Mouse (Mus musculus) MEL (cell line): Measurements from ENCODE around the gene Nek8. TPM values are rescaled to one million over a fixed set of nuclear protein-coding genes. Genes with fewer than 3 reads are reported as not detected.

ENCODE experiments used
- DNase-seq: peaks from one replicate; pipeline ENCODE4 v3.0.0; 2011; ENCODE audit warnings: low read depth, low spot score
- H3K27ac ChIP-seq: 2 replicates; pipeline ENCODE4 v1.5.1; 2012; ENCODE audit warnings: low read depth, mild to moderate bottlenecking, control low read depth, low read length, moderate library complexity; ENCODE audit not compliant: control insufficient read depth
- H3K27me3 ChIP-seq, 2 experiments: fragments of 150-350 bp in 1 of 2; sonication (generic) in 1 of 2; 2 replicates each; pipeline ENCODE4 v1.6.1; 2012; ENCODE audit warnings: low read length in 2 of 2, mild to moderate bottlenecking in 2 of 2, improper control_type of control experiment in 1 of 2, moderate library complexity in 1 of 2; ENCODE audit not compliant: insufficient read depth in 2 of 2, control insufficient read depth in 1 of 2
- H3K36me3 ChIP-seq, 2 experiments: 2 replicates each; pipeline ENCODE4 v1.6.1; 2012 to 2014; ENCODE audit warnings: low read length in 2 of 2, improper control_type of control experiment in 1 of 2, inconsistent platforms in 1 of 2, mild to moderate bottlenecking in 1 of 2; ENCODE audit not compliant: insufficient read depth in 2 of 2, control insufficient read depth in 1 of 2
- H3K4me1 ChIP-seq, 2 experiments: fragments of 150-350 bp in 1 of 2; sonication (generic) in 1 of 2; 2 replicates each; pipeline ENCODE4 v1.6.1; 2012; ENCODE audit warnings: low read length in 2 of 2, improper control_type of control experiment in 1 of 2, mild to moderate bottlenecking in 1 of 2; ENCODE audit not compliant: insufficient read depth in 2 of 2, control insufficient read depth in 1 of 2
- H3K4me3 ChIP-seq, 2 experiments: fragments of 150-350 bp in 1 of 2; sonication (generic) in 1 of 2; 2 replicates each; pipeline ENCODE4 v1.5.1; 2012; ENCODE audit warnings: low read depth in 2 of 2, low read length in 2 of 2, mild to moderate bottlenecking in 2 of 2, moderate library complexity in 2 of 2, control low read depth in 1 of 2, improper control_type of control experiment in 1 of 2; ENCODE audit not compliant: control insufficient read depth in 1 of 2, insufficient read depth in 1 of 2
- H3K79me2 ChIP-seq: 2 replicates; pipeline ENCODE4 v1.6.1; 2012; ENCODE audit warnings: mild to moderate bottlenecking, low read length, moderate library complexity; ENCODE audit not compliant: control insufficient read depth, poor library complexity, insufficient read depth
- H3K9ac ChIP-seq: 2 replicates; pipeline ENCODE4 v1.6.1; 2012; ENCODE audit warnings: low read depth, mild to moderate bottlenecking, control low read depth, low read length, moderate library complexity; ENCODE audit not compliant: control insufficient read depth, poor library complexity, severe bottlenecking
- H3K9me3 ChIP-seq: fragments of 150-350 bp; sonication (generic); replicated peaks from 2 replicates; pipeline ENCODE4 v1.6.1; 2012; ENCODE audit warnings: mild to moderate bottlenecking, low read length, improper control_type of control experiment, moderate library complexity; ENCODE audit not compliant: insufficient read depth
- BHLHE40 ChIP-seq: IDR thresholded peaks from 2 replicates; pipeline ENCODE4 v1.6.1; 2012; ENCODE audit warnings: low read depth, mild to moderate bottlenecking, inconsistent platforms, low read length, improper control_type of control experiment, borderline replicate concordance
- CHD2 ChIP-seq: IDR thresholded peaks from 2 replicates; pipeline ENCODE4 v1.6.1; 2011; ENCODE audit warnings: low read length, improper control_type of control experiment
- CTCF ChIP-seq, 3 experiments: IDR thresholded peaks in 2 of 3; conservative IDR thresholded peaks in 1 of 3; 2 replicates each; pipeline ENCODE4 v1.5.1; 2011 to 2012; ENCODE audit warnings: low read length in 3 of 3, low read depth in 2 of 3, mild to moderate bottlenecking in 2 of 3, improper control_type of control experiment in 1 of 3, inconsistent platforms in 1 of 3, mixed read lengths in 1 of 3, moderate library complexity in 1 of 3; ENCODE audit not compliant: control insufficient read depth in 1 of 3, insufficient read depth in 1 of 3, poor library complexity in 1 of 3, severe bottlenecking in 1 of 3
- E2F4 ChIP-seq: IDR thresholded peaks from 2 replicates; pipeline ENCODE4 v1.6.1; 2011; ENCODE audit warnings: low read depth, low read length, improper control_type of control experiment, borderline replicate concordance
- ELF1 ChIP-seq: IDR thresholded peaks from 2 replicates; pipeline ENCODE4 v1.6.1; 2014; ENCODE audit warnings: low read depth, mild to moderate bottlenecking, inconsistent platforms, low read length, improper control_type of control experiment, moderate library complexity
- EP300 ChIP-seq, 2 experiments: IDR thresholded peaks; 2 replicates each; pipeline ENCODE4 v1.6.1; 2011; ENCODE audit warnings: improper control_type of control experiment in 2 of 2, low read length in 2 of 2, low read depth in 1 of 2, mild to moderate bottlenecking in 1 of 2
- ETS1 ChIP-seq: IDR thresholded peaks from 2 replicates; pipeline ENCODE4 v1.6.1; 2012; ENCODE audit warnings: low read depth, mild to moderate bottlenecking, inconsistent platforms, low read length, improper control_type of control experiment, moderate library complexity
- GABPA ChIP-seq: IDR thresholded peaks from 2 replicates; pipeline ENCODE4 v1.6.1; 2012; ENCODE audit warnings: low read depth, mild to moderate bottlenecking, inconsistent platforms, low read length, improper control_type of control experiment, moderate library complexity
- GATA1 ChIP-seq: IDR thresholded peaks from 2 replicates; pipeline ENCODE4 v1.6.1; 2011; ENCODE audit warnings: low read depth, low read length, improper control_type of control experiment
- JUND ChIP-seq: IDR thresholded peaks from 2 replicates; pipeline ENCODE4 v1.6.1; 2011; ENCODE audit warnings: low read depth, mild to moderate bottlenecking, improper control_type of control experiment, low read length
- MAFK ChIP-seq: IDR thresholded peaks from 2 replicates; pipeline ENCODE4 v1.6.1; 2011; ENCODE audit warnings: low read depth, mild to moderate bottlenecking, low read length, improper control_type of control experiment, borderline replicate concordance
- MAX ChIP-seq: IDR thresholded peaks from 2 replicates; pipeline ENCODE4 v1.6.1; 2011; ENCODE audit warnings: low read length, improper control_type of control experiment
- MAZ ChIP-seq: IDR thresholded peaks from 2 replicates; pipeline ENCODE4 v1.6.1; 2012; ENCODE audit warnings: low read depth, mild to moderate bottlenecking, inconsistent platforms, low read length, improper control_type of control experiment
- MEF2A ChIP-seq: IDR thresholded peaks from 2 replicates; pipeline ENCODE4 v1.6.1; 2014; ENCODE audit warnings: low read depth, mild to moderate bottlenecking, inconsistent platforms, low read length, improper control_type of control experiment; ENCODE audit not compliant: poor library complexity, insufficient replicate concordance, severe bottlenecking; ENCODE audit errors: extremely low read depth
- MXI1 ChIP-seq: IDR thresholded peaks from 2 replicates; pipeline ENCODE4 v1.6.1; 2011; ENCODE audit warnings: mild to moderate bottlenecking, low read depth, low read length, improper control_type of control experiment
- MYB ChIP-seq: IDR thresholded peaks from 2 replicates; pipeline ENCODE4 v1.6.1; 2011; ENCODE audit warnings: mild to moderate bottlenecking, low read depth, low read length, improper control_type of control experiment
- MYC ChIP-seq: IDR thresholded peaks from 2 replicates; pipeline ENCODE4 v1.6.1; 2011; ENCODE audit warnings: low read depth, mild to moderate bottlenecking, low read length, improper control_type of control experiment, moderate library complexity
- NELFE ChIP-seq: IDR thresholded peaks from 2 replicates; pipeline ENCODE4 v1.6.1; 2011; ENCODE audit warnings: low read depth, low read length, improper control_type of control experiment
- NRF1 ChIP-seq: IDR thresholded peaks from 2 replicates; pipeline ENCODE4 v1.6.1; 2014; ENCODE audit warnings: low read depth, mild to moderate bottlenecking, inconsistent platforms, low read length, improper control_type of control experiment, moderate library complexity; ENCODE audit not compliant: poor library complexity, insufficient read depth, severe bottlenecking
- POLR2A ChIP-seq, 2 experiments: IDR thresholded peaks; 2 replicates each; pipeline ENCODE4 v1.6.1; 2011 to 2012; ENCODE audit warnings: low read length in 2 of 2, mild to moderate bottlenecking in 2 of 2, control low read depth in 1 of 2, improper control_type of control experiment in 1 of 2, low read depth in 1 of 2, moderate library complexity in 1 of 2; ENCODE audit not compliant: control insufficient read depth in 1 of 2, insufficient read depth in 1 of 2, poor library complexity in 1 of 2
- POLR2AphosphoS2 ChIP-seq: IDR thresholded peaks from 2 replicates; pipeline ENCODE4 v1.6.1; 2011; ENCODE audit warnings: low read length, improper control_type of control experiment
- POLR2AphosphoS5 ChIP-seq: IDR thresholded peaks from 2 replicates; pipeline ENCODE4 v1.6.1; 2012; ENCODE audit warnings: low read depth, borderline replicate concordance, mild to moderate bottlenecking, inconsistent platforms, low read length, moderate library complexity, mixed read lengths
- RAD21 ChIP-seq: IDR thresholded peaks from 2 replicates; pipeline ENCODE4 v1.6.1; 2011; ENCODE audit warnings: mild to moderate bottlenecking, low read depth, low read length, improper control_type of control experiment
- RCOR1 ChIP-seq: IDR thresholded peaks from 2 replicates; pipeline ENCODE4 v1.6.1; 2012; ENCODE audit warnings: low read depth, mild to moderate bottlenecking, inconsistent platforms, low read length, improper control_type of control experiment
- SMC3 ChIP-seq: IDR thresholded peaks from 2 replicates; pipeline ENCODE4 v1.6.1; 2011; ENCODE audit warnings: low read depth, low read length, improper control_type of control experiment
- TBP ChIP-seq: IDR thresholded peaks from 2 replicates; pipeline ENCODE4 v1.8.0; 2011; ENCODE audit warnings: low read depth, low read length, improper control_type of control experiment
- TCF12 ChIP-seq: IDR thresholded peaks from 2 replicates; pipeline ENCODE4 v1.6.1; 2014; ENCODE audit warnings: low read depth, mild to moderate bottlenecking, inconsistent platforms, low read length, improper control_type of control experiment, moderate library complexity
- USF1 ChIP-seq: IDR thresholded peaks from 2 replicates; pipeline ENCODE4 v1.6.1; 2014; ENCODE audit warnings: low read depth, mild to moderate bottlenecking, inconsistent platforms, low read length, improper control_type of control experiment, moderate library complexity
- USF2 ChIP-seq, 2 experiments: IDR thresholded peaks; 2 replicates each; pipeline ENCODE4 v1.6.1; 2011 to 2012; ENCODE audit warnings: improper control_type of control experiment in 2 of 2, low read length in 2 of 2, borderline replicate concordance in 1 of 2, inconsistent platforms in 1 of 2, low read depth in 1 of 2, mild to moderate bottlenecking in 1 of 2; ENCODE audit not compliant: insufficient read depth in 1 of 2
- ZC3H11A ChIP-seq: IDR thresholded peaks from 2 replicates; pipeline ENCODE4 v1.6.1; 2012; ENCODE audit warnings: low read depth, mild to moderate bottlenecking, inconsistent platforms, low read length, improper control_type of control experiment
- ZMIZ1 ChIP-seq: IDR thresholded peaks from 2 replicates; pipeline ENCODE4 v1.6.1; 2012; ENCODE audit warnings: low read depth, mild to moderate bottlenecking, inconsistent platforms, low read length, improper control_type of control experiment, moderate library complexity
- ZNF384 ChIP-seq: IDR thresholded peaks from 2 replicates; pipeline ENCODE4 v1.6.1; 2012; ENCODE audit warnings: low read depth, mild to moderate bottlenecking, inconsistent platforms, low read length, improper control_type of control experiment
- polyA plus RNA-seq, 2 experiments: library from polyadenylated mRNA; stranded (reverse) in 1 of 2; unstranded in 1 of 2; fragments of >175 nt in 1 of 2; fragments of >200 nt in 1 of 2; gene quantifications; 2 replicates each; pipeline versions ENCODE4 v1.2.1 to v1.2.4; 2012; ENCODE audit warnings: low replicate concordance in 2 of 2, low read depth in 1 of 2; ENCODE audit not compliant: insufficient read length in 2 of 2, insufficient read depth in 1 of 2, missing spikeins in 1 of 2
- total RNA-seq: library from RNA; depleted of rRNA; stranded (reverse); fragments of 300-350 nt; gene quantifications from 2 replicates; pipeline ENCODE4 v1.2.3, GENCODE M21; 2012

The Nek8 gene
- total and polyA plus RNA-seq, 3 experiments, result 7.5 to 10.1 TPM; not detected in 1

DNA sequence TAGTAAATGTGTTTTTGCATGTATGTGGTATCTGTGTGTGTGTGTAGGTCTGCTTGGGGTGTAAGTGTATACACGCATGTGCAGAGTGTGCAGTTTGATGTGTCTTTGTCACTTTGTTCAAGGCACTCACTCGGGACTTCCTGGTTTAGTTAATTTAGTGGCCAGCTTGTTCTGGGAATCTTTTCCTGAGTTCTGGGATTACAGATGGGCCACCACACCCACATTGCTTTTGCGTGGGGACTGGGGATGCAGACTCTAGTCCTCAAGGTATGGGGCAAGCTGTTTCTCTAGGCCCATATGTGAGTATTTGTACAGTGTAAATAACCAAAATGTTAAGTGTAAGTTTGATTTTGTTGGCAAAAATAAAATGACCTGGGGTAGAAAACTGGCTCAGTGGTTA lies 42.1 kb downstream of the Nek8 start:
- Histone ChIP-seq H3K9ac (no peak overlapping the region), H3K4me3 (no peak overlapping the region), H3K9me3 (no peaks in the 10 kb centered on the region), H3K27ac (no peak overlapping the region), H3K79me2 (no peaks in the 10 kb centered on the region), H3K36me3 (peaks cover 0 to 38% of the 10 kb centered on the region in 2 experiments; a peak in 2 of 4 replicates), H3K27me3 (no peaks in the 10 kb centered on the region), H3K4me1 (peaks cover 35 to 44% of the 10 kb centered on the region in 2 experiments)
- DNase-seq, result no peak
- TF ChIP-seq MAZ, result no peak
- TF ChIP-seq ZC3H11A, result peak; percentile 13; the same call in 1 of the 2 replicates

DNA sequence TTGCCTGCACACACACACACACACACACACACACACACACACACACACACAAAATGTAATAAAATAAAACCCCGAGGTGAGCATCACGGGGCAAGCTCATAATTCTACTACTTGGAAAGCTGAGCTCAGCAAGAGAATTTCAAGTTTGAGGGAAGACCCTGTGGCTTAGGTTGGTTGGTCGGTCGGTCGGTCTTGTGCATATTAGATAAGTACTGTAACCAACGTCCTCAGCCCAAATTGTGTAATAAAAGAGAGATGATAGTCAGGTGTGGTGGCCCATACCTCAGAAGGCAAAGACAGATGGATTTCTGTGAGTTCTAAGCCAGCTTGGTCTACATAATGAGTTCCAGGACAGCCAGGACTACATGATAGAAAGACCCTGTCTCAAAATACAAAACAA lies 42.6 kb downstream of the Nek8 start:
- peak overlapping the region; percentile 10; the same call in 1 of the 2 replicates for H3K27ac ChIP-seq
- TF ChIP-seq RAD21 (no peak), GABPA (no peak), JUND (no peak), CTCF (IDR thresholded peaks at IDR 0.05 in 2 of 3, conservative IDR thresholded peaks at IDR 0.05 in 1 of 3; ENCODE audit: control insufficient read depth in 1 of 3, insufficient read depth in 1 of 3, low read depth in 2 of 3, low read length in 3 of 3, poor library complexity in 1 of 3, severe bottlenecking in 1 of 3) (no peak), TBP (no peak), ETS1 (peak; percentile 38; the same call in 1 of the 2 replicates), CHD2 (no peak), ZMIZ1 (no peak), ELF1 (no peak), E2F4 (no peak), POLR2AphosphoS5 (no peak), NELFE (no peak), ZNF384 (no peak), USF1 (no peak), BHLHE40 (no peak), USF2 (IDR thresholded peaks at IDR 0.05; ENCODE audit: borderline replicate concordance in 1 of 2, insufficient read depth in 1 of 2, low read depth in 1 of 2, low read length in 2 of 2) (no peak), SMC3 (no peak), GATA1 (no peak), POLR2AphosphoS2 (no peak), MAX (no peak), POLR2A (IDR thresholded peaks at IDR 0.05; ENCODE audit: control insufficient read depth in 1 of 2, insufficient read depth in 1 of 2, low read depth in 1 of 2, low read length in 2 of 2, poor library complexity in 1 of 2) (no peak), MYC (no peak), MEF2A (no peak), MXI1 (no peak), NRF1 (no peak), EP300 (IDR thresholded peaks at IDR 0.05; ENCODE audit: low read depth in 1 of 2, low read length in 2 of 2) (peak; percentile 33 to 68; a peak in 3 of 4 replicates), MAFK (no peak), RCOR1 (no peak), TCF12 (peak; percentile 61), MYB (0 out of 2 replicates have a peak, but pooled peaks have one; percentile 14)

More for the DNA sequence above, 42.6 kb downstream of the Nek8 start:
- H3K4me1 ChIP-seq, result peaks cover 38 to 48% of the 10 kb centered on the region in 2 experiments
- DNase-seq, result peak; percentile 60
- H3K4me3 ChIP-seq, result no peak overlapping the region
- no peaks in the 10 kb centered on the region for H3K27me3 ChIP-seq
- H3K9ac ChIP-seq, result peak overlapping the region; percentile 1; the same call in 1 of the 2 replicates
- H3K36me3 ChIP-seq, result peaks cover 0 to 39% of the 10 kb centered on the region in 2 experiments; a peak in 2 of 4 replicates
- H3K79me2 ChIP-seq, result no peaks in the 10 kb centered on the region
- H3K9me3 ChIP-seq, result no peaks in the 10 kb centered on the region
